12 mouse cellular contexts compared by ENCODE assay signal in genomic region chr2:156982864-156983263, GRCm38 (mm10). TPM values are rescaled to one million over a fixed set of nuclear protein-coding genes. Genes with fewer than 3 reads are reported as not detected.
DNase-seq lines count a peak whose midpoint lies in the region; ATAC-seq and TF ChIP-seq lines count a peak whose summit lies in the region.
"Had no signal": no experiment of that assay in that cellular context is flagged by ENCODE, and none has a peak within 500 bp of the region (broad histone marks: within the 10 kb centered on the region; RNA-seq: fewer than 3 reads in every experiment).

No protein-coding gene starts in this region.

- TF ChIP-seq EP300 in ES-Bruce4 (IDR thresholded peaks at IDR 0.05; ENCODE audit: insufficient read depth, low read depth, low read length): no peak

- DNase-seq in forebrain, embryonic 14.5 days (ENCODE audit: low spot score): peak; percentile 9
- peak; percentile 25 to 34 for DNase-seq in cerebellum, postnatal 10 days
- DNase-seq in liver: peak; percentile 73
- no peak for DNase-seq in frontal cortex, postnatal 25 days (ENCODE audit: low spot score in 2 of 2)
- no peak for DNase-seq in embryo, embryonic 10 days (ENCODE audit: low spot score)
- DNase-seq in forebrain, embryonic 11.5 days (ENCODE audit: low spot score): no peak
- DNase-seq: embryo, embryonic 11 days had no signal

- WGBS in forebrain, embryonic 14.5 days: 85% methylated on average over 2 of the region's 2 CpGs
- WGBS in forebrain, embryonic 15.5 days: 65% methylated on average over 2 of the region's 2 CpGs
- 78% methylated on average over 2 of the region's 2 CpGs for WGBS in forebrain, embryonic 11.5 days

- no peak overlapping the region for H3K4me3 ChIP-seq in forebrain, embryonic 14.5 days (ENCODE audit: low read depth, low read length)
- no peak overlapping the region for H3K4me3 ChIP-seq in forebrain, embryonic 15.5 days
- H3K4me3 ChIP-seq in ES-Bruce4 (ENCODE audit: low read depth, low read length): no peak overlapping the region
- H3K4me3 ChIP-seq in forebrain, embryonic 11.5 days (ENCODE audit: low read depth, low read length): no peak overlapping the region
- H3K4me3 ChIP-seq: lung, embryonic 15.5 days had no signal

- H3K9ac ChIP-seq in forebrain, embryonic 14.5 days (ENCODE audit: low read length): no peak overlapping the region
- no peak overlapping the region for H3K9ac ChIP-seq in forebrain, embryonic 15.5 days (replicated peaks)
- H3K9ac ChIP-seq in ES-Bruce4 (ENCODE audit: low read depth, poor library complexity, severe bottlenecking): no peak overlapping the region
- H3K9ac ChIP-seq in forebrain, embryonic 11.5 days (ENCODE audit: low read length): no peak overlapping the region
- H3K9ac ChIP-seq: lung, embryonic 15.5 days had no signal

- no peaks in the 10 kb centered on the region for H3K4me1 ChIP-seq in forebrain, embryonic 14.5 days (ENCODE audit: control insufficient read depth, insufficient read depth, low read length)
- peaks cover 6% of the 10 kb centered on the region; the same call in 1 of the 2 replicates for H3K4me1 ChIP-seq in forebrain, embryonic 15.5 days
- peaks cover 2% of the 10 kb centered on the region for H3K4me1 ChIP-seq in ES-Bruce4 (ENCODE audit: control insufficient read depth, insufficient read depth, low read length)
- H3K4me1 ChIP-seq in forebrain, embryonic 11.5 days (replicated peaks; ENCODE audit: control insufficient read depth, insufficient read depth, low read length): no peaks in the 10 kb centered on the region

- no peak for TF ChIP-seq CTCF in ES-Bruce4 (IDR thresholded peaks at IDR 0.05; ENCODE audit: low read depth, low read length)

- no peak overlapping the region for H3K27ac ChIP-seq in forebrain, embryonic 14.5 days (ENCODE audit: low read depth, low read length)
- H3K27ac ChIP-seq in forebrain, embryonic 15.5 days (replicated peaks): no peak overlapping the region
- H3K27ac ChIP-seq in ES-Bruce4 (ENCODE audit: insufficient read depth, low read length): peak overlapping the region; percentile 53
- no peak overlapping the region for H3K27ac ChIP-seq in forebrain, embryonic 11.5 days (ENCODE audit: low read depth, low read length)
- H3K27ac ChIP-seq: kidney, postnatal 0 days; lung, embryonic 15.5 days had no signal

- no peaks in the 10 kb centered on the region for H3K9me3 ChIP-seq in forebrain, embryonic 14.5 days (replicated peaks; ENCODE audit: control insufficient read depth, low read length)
- no peaks in the 10 kb centered on the region for H3K9me3 ChIP-seq in forebrain, embryonic 15.5 days
- no peaks in the 10 kb centered on the region for H3K9me3 ChIP-seq in ES-Bruce4 (replicated peaks; ENCODE audit: control insufficient read depth, insufficient read depth, low read length, poor library complexity, severe bottlenecking)
- H3K9me3 ChIP-seq in forebrain, embryonic 11.5 days (ENCODE audit: control insufficient read depth, low read length): no peaks in the 10 kb centered on the region
- H3K9me3 ChIP-seq: lung, embryonic 15.5 days had no signal

- H3K4me2 ChIP-seq in forebrain, embryonic 14.5 days (ENCODE audit: low read length): no peak overlapping the region
- no peak overlapping the region for H3K4me2 ChIP-seq in forebrain, embryonic 15.5 days (replicated peaks)
- H3K4me2 ChIP-seq in forebrain, embryonic 11.5 days (ENCODE audit: low read depth, low read length, severe bottlenecking): no peak overlapping the region
- H3K4me2 ChIP-seq: lung, embryonic 15.5 days had no signal

- no peak for ATAC-seq in forebrain, embryonic 14.5 days
- no peak for ATAC-seq in forebrain, embryonic 15.5 days (replicated peaks)
- no peak for ATAC-seq in forebrain, embryonic 11.5 days (replicated peaks; ENCODE audit: low FRiP score)
- ATAC-seq: CD4-positive, CD25-positive, alpha-beta regulatory T cell, adult 4 months had no signal

- H3K36me3 ChIP-seq in forebrain, embryonic 14.5 days (ENCODE audit: control insufficient read depth, insufficient read depth, low read length): no peaks in the 10 kb centered on the region
- H3K36me3 ChIP-seq in forebrain, embryonic 15.5 days: no peaks in the 10 kb centered on the region
- H3K36me3 ChIP-seq in ES-Bruce4 (ENCODE audit: control insufficient read depth, insufficient read depth, low read length, poor library complexity, severe bottlenecking): no peaks in the 10 kb centered on the region
- no peaks in the 10 kb centered on the region for H3K36me3 ChIP-seq in forebrain, embryonic 11.5 days (ENCODE audit: control insufficient read depth, insufficient read depth, low read length)
- H3K36me3 ChIP-seq: lung, embryonic 15.5 days had no signal

- H3K27me3 ChIP-seq in forebrain, embryonic 14.5 days (replicated peaks; ENCODE audit: control insufficient read depth, insufficient read depth, low read length): no peaks in the 10 kb centered on the region
- H3K27me3 ChIP-seq in forebrain, embryonic 15.5 days: no peaks in the 10 kb centered on the region
- H3K27me3 ChIP-seq in ES-Bruce4 (ENCODE audit: control insufficient read depth, insufficient read depth, low read length, poor library complexity, severe bottlenecking): no peaks in the 10 kb centered on the region
- H3K27me3 ChIP-seq in forebrain, embryonic 11.5 days (ENCODE audit: control insufficient read depth, insufficient read depth, low read length): no peaks in the 10 kb centered on the region
- H3K27me3 ChIP-seq: lung, embryonic 15.5 days had no signal

- TF ChIP-seq POLR2A in ES-Bruce4 (IDR thresholded peaks at IDR 0.05; ENCODE audit: insufficient read depth, low read length): no peak

RNA-seq across cellular contexts. Expression of gene Ndrg3, which starts 9.0 kb away (rescaled TPM):
- 93.6 and 106 TPM in 2 replicates for polyA plus RNA-seq in forebrain, embryonic 14.5 days (2014; fragmentation: Nextera tagmentation; extraction: Ambion mirVana)
- 121 and 123 TPM in 2 replicates for polyA plus RNA-seq in forebrain, embryonic 15.5 days (2015; fragmentation: Nextera tagmentation; extraction: Ambion mirVana)
- 56.8 and 61.7 TPM in 2 replicates for polyA plus RNA-seq in ES-Bruce4 (2011; ENCODE audit: insufficient read depth, insufficient read length, low read depth, missing spikeins)
- 51.1 and 51.5 TPM in 2 replicates for polyA plus RNA-seq in forebrain, embryonic 11.5 days (2014; fragmentation: Nextera tagmentation; extraction: Ambion mirVana)

RNA-seq across cellular contexts. Expression of gene Dsn1, which starts 24.1 kb away (rescaled TPM):
- polyA plus RNA-seq in forebrain, embryonic 14.5 days (2014; fragmentation: Nextera tagmentation; extraction: Ambion mirVana): 24.5 and 27.7 TPM in 2 replicates
- 21.7 and 23.1 TPM in 2 replicates for polyA plus RNA-seq in forebrain, embryonic 15.5 days (2015; fragmentation: Nextera tagmentation; extraction: Ambion mirVana)
- 33.3 and 40.8 TPM in 2 replicates for polyA plus RNA-seq in ES-Bruce4 (2011; ENCODE audit: insufficient read depth, insufficient read length, low read depth, missing spikeins)
- polyA plus RNA-seq in forebrain, embryonic 11.5 days (2014; fragmentation: Nextera tagmentation; extraction: Ambion mirVana): 59.1 and 64.4 TPM in 2 replicates

Comparison
In these comparisons a context has a peak if more than half of its experiments do, and no peak if none do; other contexts are left out.
1. DNase-seq: peak in forebrain, embryonic 14.5 days (single experiment), cerebellum, postnatal 10 days (2 of 2) and liver (single experiment); none in frontal cortex, postnatal 25 days (0 of 2), embryo, embryonic 10 days (single experiment) and forebrain, embryonic 11.5 days (single experiment).